Mouse (Mus musculus) kidney, embryonic 14.5 days (tissue): ENCODE results near the gene Setmar. TPM values are rescaled to one million over a fixed set of nuclear protein-coding genes. Genes with fewer than 3 reads are reported as not detected.

Source experiments
- ATAC-seq: fragments of 200-750 bp; cut with Nextera tagmentation; 2 replicates; pipeline ENCODE4 v1.8.0; 2017; ENCODE audit warnings: moderate number of reproducible peaks, mild to moderate bottlenecking, moderate TSS enrichment, moderate library complexity; ENCODE audit not compliant: low FRiP score, low TSS enrichment
- H3K27ac ChIP-seq: fragments of 300-500 bp; sonication (generic); 2 replicates; pipeline ENCODE4 v1.5.1; 2014; ENCODE audit warnings: low read depth, mild to moderate bottlenecking, low read length, moderate library complexity, mixed read lengths
- H3K27me3 ChIP-seq: fragments of 300-500 bp; sonication (generic); 2 replicates; pipeline ENCODE4 v1.6.1; 2014; ENCODE audit warnings: mild to moderate bottlenecking, low read length; ENCODE audit not compliant: control insufficient read depth, insufficient read depth
- H3K36me3 ChIP-seq: fragments of 300-500 bp; sonication (generic); 2 replicates; pipeline ENCODE4 v1.6.1; 2014; ENCODE audit warnings: low read length, mixed read lengths; ENCODE audit not compliant: control insufficient read depth, insufficient read depth
- H3K4me1 ChIP-seq: fragments of 300-500 bp; sonication (generic); 2 replicates; pipeline ENCODE4 v1.6.1; 2014; ENCODE audit warnings: low read length, mixed read lengths; ENCODE audit not compliant: control insufficient read depth, insufficient read depth
- H3K4me2 ChIP-seq: fragments of 300-500 bp; sonication (generic); replicated peaks from 2 replicates; pipeline ENCODE4 v1.6.1; 2014; ENCODE audit warnings: low read depth, mild to moderate bottlenecking, low read length
- H3K4me3 ChIP-seq: fragments of 300-500 bp; sonication (generic); 2 replicates; pipeline ENCODE4 v1.5.1; 2014; ENCODE audit warnings: mild to moderate bottlenecking, low read length
- H3K9ac ChIP-seq: fragments of 300-500 bp; sonication (generic); 2 replicates; pipeline ENCODE4 v1.6.1; 2014; ENCODE audit warnings: low read depth, mild to moderate bottlenecking, low read length, moderate library complexity
- H3K9me3 ChIP-seq: fragments of 300-500 bp; sonication (generic); 2 replicates; pipeline ENCODE4 v1.6.1; 2016; ENCODE audit warnings: low read length; ENCODE audit not compliant: control insufficient read depth
- WGBS: fragments of 180-500 bp; shearing (Covaris S2); extraction: QIAGEN DNeasy Blood & Tissue Kit; methylation state at CpG from one replicate; pipeline ENCODE4 v1.1.7; 2014; 5-methylcytosine and 5-hydroxymethylcytosine counted together
- polyA plus RNA-seq: library from polyadenylated mRNA; unstranded; fragments of >200 nt; fragmentation: Nextera tagmentation; extraction: Ambion mirVana; gene quantifications from 2 replicates; pipeline ENCODE4 v1.2.1, GENCODE M21; 2014

Gene Setmar
- polyA plus RNA-seq, 1 experiment from 2014 or later: 10.7 TPM

- H3K27ac ChIP-seq: no peak overlapping the region
- no peaks in the 10 kb centered on the region for H3K27me3 ChIP-seq
- ATAC-seq: no peak
- no peaks in the 10 kb centered on the region for H3K9me3 ChIP-seq
- WGBS: 59% methylated on average over 5 of the region's 5 CpGs
- H3K4me3 ChIP-seq: no peak overlapping the region
- H3K36me3 ChIP-seq: no peaks in the 10 kb centered on the region
- H3K9ac ChIP-seq: no peak overlapping the region
- H3K4me1 ChIP-seq: no peaks in the 10 kb centered on the region
- no peak overlapping the region for H3K4me2 ChIP-seq
These were observed 8.2 kb downstream of the Setmar start for GRCm38 (mm10) chr6:108073071-108073470.

DNA sequence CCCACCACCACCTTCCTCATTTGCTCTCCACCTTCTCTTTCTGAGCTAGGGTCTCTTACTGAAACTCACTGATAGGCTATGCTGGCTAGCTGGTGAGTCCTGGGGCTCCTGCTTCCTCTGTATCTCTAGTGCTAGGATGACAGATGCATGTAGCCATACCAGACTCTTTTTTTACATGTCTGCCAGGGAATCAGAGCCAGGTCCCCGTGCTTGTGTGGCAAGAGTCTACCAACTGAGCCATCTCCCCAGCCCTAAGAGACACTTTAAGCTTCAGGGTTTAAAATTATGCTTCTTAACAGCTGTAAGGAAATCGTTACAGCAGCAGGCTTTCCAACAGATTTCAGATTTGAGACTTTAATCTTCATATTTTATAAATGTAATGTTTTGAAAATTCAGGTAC is 9.1 kb downstream of the Setmar start:
- WGBS: 97% methylated on average over 2 of the region's 2 CpGs
- no peaks in the 10 kb centered on the region for H3K9me3 ChIP-seq

GRCm38 (mm10) chr6:108074624-108075023 is 9.8 kb downstream of the Setmar start:
- no peaks in the 10 kb centered on the region for H3K36me3 ChIP-seq
- no peak overlapping the region for H3K27ac ChIP-seq
- no peaks in the 10 kb centered on the region for H3K9me3 ChIP-seq
- no peak overlapping the region for H3K4me2 ChIP-seq
- WGBS: 82% methylated on average over 10 of the region's 10 CpGs
- no peaks in the 10 kb centered on the region for H3K27me3 ChIP-seq
- no peak overlapping the region for H3K4me3 ChIP-seq
- no peaks in the 10 kb centered on the region for H3K4me1 ChIP-seq
- no peak overlapping the region for H3K9ac ChIP-seq
- no peak for ATAC-seq

More for the DNA sequence above, 9.1 kb downstream of the Setmar start:
- Histone ChIP-seq H3K9ac (no peak overlapping the region), H3K27ac (no peak overlapping the region), H3K27me3 (no peaks in the 10 kb centered on the region), H3K4me2 (no peak overlapping the region), H3K36me3 (no peaks in the 10 kb centered on the region), H3K4me3 (no peak overlapping the region), H3K4me1 (no peaks in the 10 kb centered on the region)
- ATAC-seq: no peak

- WGBS: 95% methylated on average over 7 of the region's 7 CpGs
- Histone ChIP-seq H3K27ac (no peak overlapping the region), H3K4me2 (no peak overlapping the region), H3K4me3 (no peak overlapping the region), H3K9ac (no peak overlapping the region), H3K36me3 (no peaks in the 10 kb centered on the region), H3K27me3 (no peaks in the 10 kb centered on the region), H3K9me3 (no peaks in the 10 kb centered on the region), H3K4me1 (no peaks in the 10 kb centered on the region)
- no peak for ATAC-seq
These were observed 11.0 kb downstream of the Setmar start for GRCm38 (mm10) chr6:108075857-108076256.

- Histone ChIP-seq H3K4me1 (no peaks in the 10 kb centered on the region), H3K36me3 (no peaks in the 10 kb centered on the region), H3K27ac (no peak overlapping the region), H3K4me3 (no peak overlapping the region), H3K9ac (no peak overlapping the region), H3K27me3 (no peaks in the 10 kb centered on the region), H3K4me2 (no peak overlapping the region), H3K9me3 (no peaks in the 10 kb centered on the region)
- 54% methylated on average over 1 of the region's 1 CpGs for WGBS
- ATAC-seq: no peak
These were observed 26.5 kb downstream of the Setmar start for GRCm38 (mm10) chr6:108091296-108091695.

- Histone ChIP-seq H3K27ac (no peak overlapping the region), H3K9ac (no peak overlapping the region), H3K27me3 (no peaks in the 10 kb centered on the region), H3K4me1 (no peaks in the 10 kb centered on the region), H3K4me3 (no peak overlapping the region), H3K9me3 (no peaks in the 10 kb centered on the region), H3K4me2 (no peak overlapping the region), H3K36me3 (no peaks in the 10 kb centered on the region)
- ATAC-seq: no peak
- 82% methylated on average over 3 of the region's 3 CpGs for WGBS
These were observed 27.8 kb downstream of the Setmar start for GRCm38 (mm10) chr6:108092646-108093045.

DNA sequence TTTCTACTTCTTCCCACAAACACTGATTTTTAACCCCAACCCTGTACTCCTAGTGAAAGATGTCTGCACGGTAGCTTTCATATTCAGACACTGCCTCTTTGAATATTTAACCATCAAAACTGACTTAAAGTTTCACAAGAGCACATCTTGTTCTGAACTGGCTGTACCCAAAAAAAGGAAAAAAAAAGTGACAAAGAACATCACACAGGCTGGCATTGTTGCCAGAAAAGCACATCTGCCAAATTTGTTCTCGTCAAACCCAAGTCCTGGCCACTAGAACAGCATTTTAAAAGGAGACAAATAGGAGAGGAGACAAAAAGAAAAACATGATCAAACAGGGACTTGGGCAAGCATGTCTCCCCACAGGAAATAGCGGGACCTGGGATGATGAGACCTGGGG is 28.6 kb downstream of the Setmar start:
- Histone ChIP-seq H3K4me2 (no peak overlapping the region), H3K36me3 (no peaks in the 10 kb centered on the region), H3K9me3 (no peaks in the 10 kb centered on the region), H3K4me1 (no peaks in the 10 kb centered on the region), H3K4me3 (no peak overlapping the region), H3K27me3 (no peaks in the 10 kb centered on the region), H3K9ac (no peak overlapping the region), H3K27ac (no peak overlapping the region)
- WGBS: 81% methylated on average over 3 of the region's 3 CpGs
- ATAC-seq: no peak

GRCm38 (mm10) chr6:108095445-108095844 is 30.6 kb downstream of the Setmar start:
- Histone ChIP-seq H3K27ac (no peak overlapping the region), H3K27me3 (no peaks in the 10 kb centered on the region), H3K36me3 (no peaks in the 10 kb centered on the region), H3K4me2 (no peak overlapping the region), H3K9me3 (no peaks in the 10 kb centered on the region), H3K9ac (no peak overlapping the region), H3K4me1 (no peaks in the 10 kb centered on the region), H3K4me3 (no peak overlapping the region)
- ATAC-seq: no peak
- 74% methylated on average over 5 of the region's 5 CpGs for WGBS

- ATAC-seq: peak; percentile 82; the same call in 1 of the 2 replicates
- Histone ChIP-seq H3K9ac (no peak overlapping the region), H3K27ac (no peak overlapping the region)
These were observed 33.5 kb downstream of the Setmar start for GRCm38 (mm10) chr6:108098171-108098845.

More at GRCm38 (mm10) chr6:108098171-108098845, 33.5 kb downstream of the Setmar start:
- no peaks in the 10 kb centered on the region for H3K36me3 ChIP-seq
- no peaks in the 10 kb centered on the region for H3K27me3 ChIP-seq
- H3K9me3 ChIP-seq: no peaks in the 10 kb centered on the region
- H3K4me2 ChIP-seq: no peak overlapping the region
- 0 out of 2 replicates have a peak, but pooled peaks cover 2% of the 10 kb centered on the region for H3K4me1 ChIP-seq
- no peak overlapping the region for H3K4me3 ChIP-seq
- 29% methylated on average over 9 of the region's 9 CpGs for WGBS
